Mouse (Mus musculus): Measurements from ENCODE around the gene Kcna7.

DNA sequence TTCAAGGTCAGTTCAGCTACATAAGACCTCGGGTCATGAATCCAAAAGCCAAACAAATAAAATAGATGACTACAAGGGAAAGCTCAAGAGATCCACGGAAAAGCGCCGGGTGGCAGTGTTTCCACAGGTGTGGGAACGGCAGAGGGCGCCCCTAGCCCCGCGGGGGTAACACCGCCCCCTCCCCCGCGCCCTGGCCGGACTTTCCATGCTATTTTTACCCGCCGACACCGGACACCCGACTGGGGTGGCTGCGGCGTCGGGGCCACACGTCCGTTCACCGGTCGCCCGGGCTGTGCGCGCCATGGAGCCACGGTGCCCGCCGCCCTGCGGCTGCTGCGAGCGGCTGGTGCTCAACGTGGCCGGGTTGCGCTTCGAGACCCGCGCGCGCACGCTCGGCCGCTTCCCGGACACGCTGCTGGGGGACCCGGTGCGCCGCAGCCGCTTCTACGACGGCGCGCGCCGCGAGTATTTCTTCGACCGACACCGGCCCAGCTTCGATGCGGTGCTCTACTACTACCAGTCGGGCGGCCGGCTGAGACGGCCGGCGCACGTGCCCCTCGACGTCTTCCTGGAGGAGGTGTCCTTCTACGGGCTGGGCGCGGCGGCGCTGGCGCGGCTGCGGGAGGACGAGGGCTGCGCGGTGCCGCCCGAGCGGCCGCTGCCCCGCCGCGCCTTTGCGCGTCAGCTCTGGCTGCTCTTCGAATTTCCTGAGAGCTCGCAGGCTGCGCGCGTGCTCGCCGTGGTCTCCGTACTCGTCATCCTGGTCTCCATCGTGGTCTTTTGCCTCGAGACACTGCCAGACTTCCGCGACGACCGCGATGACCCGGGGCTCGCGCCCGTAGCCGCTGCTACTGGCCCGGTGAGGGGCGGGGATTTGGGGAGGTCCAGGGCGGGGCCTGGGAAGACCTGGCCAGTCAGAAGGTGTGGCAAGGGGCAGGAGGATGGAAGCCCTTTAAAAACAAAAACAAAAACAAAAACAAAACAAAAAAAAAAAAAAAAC lies 1.0 kb downstream of the Kcna7 start:
- TF ChIP-seq CTCF (conservative IDR thresholded peaks at IDR 0.05 in 1 of 2, IDR thresholded peaks at IDR 0.05 in 1 of 2; ENCODE audit: low read depth in 2 of 2, low read length in 2 of 2) (peak in 1 of 2 experiments; percentile 68; a peak in 2 of 4 replicates), USF1 (IDR thresholded peaks at IDR 0.05; ENCODE audit: low read depth, low read length) (no peak), POLR2A (IDR thresholded peaks at IDR 0.05; ENCODE audit: low read depth, low read length) (peak; percentile 8; the same call in 1 of the 2 replicates), ZNF384 (IDR thresholded peaks at IDR 0.05; ENCODE audit: low read depth, low read length) (no peak), EP300 (IDR thresholded peaks at IDR 0.05; ENCODE audit: low read length) (no peak), TBP (conservative IDR thresholded peaks at IDR 0.05; ENCODE audit: low read depth, low read length) (no peak), HCFC1 (IDR thresholded peaks at IDR 0.05; ENCODE audit: low read depth, low read length) (no peak)
